Mouse (Mus musculus) embryonic facial prominence, embryonic 13.5 days (tissue): ENCODE data around the gene Ttll8. TPM values are rescaled to one million over a fixed set of nuclear protein-coding genes. Genes with fewer than 3 reads are reported as not detected.

Experiments
- ATAC-seq: fragments of 200-750 bp; cut with Nextera tagmentation; 2 replicates; pipeline ENCODE4 v1.8.0; 2017; ENCODE audit warnings: low read depth; ENCODE audit not compliant: insufficient number of reproducible peaks, insufficient read depth, low FRiP score, low TSS enrichment
- H3K27ac ChIP-seq: fragments of 300-500 bp; sonication (generic); 2 replicates; pipeline ENCODE4 v1.5.1; 2015; ENCODE audit warnings: moderate library complexity, mild to moderate bottlenecking, inconsistent platforms
- H3K27me3 ChIP-seq: fragments of 300-500 bp; sonication (generic); 2 replicates; pipeline ENCODE4 v1.6.1; 2015; ENCODE audit warnings: mild to moderate bottlenecking, inconsistent platforms
- H3K36me3 ChIP-seq: fragments of 300-500 bp; sonication (generic); 2 replicates; pipeline ENCODE4 v1.6.1; 2015; ENCODE audit warnings: mild to moderate bottlenecking, inconsistent platforms
- H3K4me1 ChIP-seq: fragments of 300-500 bp; sonication (generic); 2 replicates; pipeline ENCODE4 v1.6.1; 2015; ENCODE audit warnings: inconsistent platforms
- H3K4me2 ChIP-seq: fragments of 300-500 bp; sonication (generic); 2 replicates; pipeline ENCODE4 v1.6.1; 2015; ENCODE audit warnings: moderate library complexity, mild to moderate bottlenecking, inconsistent platforms
- H3K4me3 ChIP-seq: fragments of 300-500 bp; sonication (generic); 2 replicates; pipeline ENCODE4 v1.5.1; 2015; ENCODE audit warnings: mild to moderate bottlenecking, inconsistent platforms
- H3K9ac ChIP-seq: fragments of 300-500 bp; sonication (generic); 2 replicates; pipeline ENCODE4 v1.6.1; 2015; ENCODE audit warnings: mild to moderate bottlenecking, inconsistent platforms
- H3K9me3 ChIP-seq: fragments of 300-500 bp; sonication (generic); 2 replicates; pipeline ENCODE4 v1.6.1; 2016; ENCODE audit warnings: inconsistent platforms
- WGBS: fragments of 180-500 bp; shearing (Covaris S2); methylation state at CpG from one replicate; pipeline ENCODE4 v1.1.7; 2015; ENCODE audit warnings: mixed read lengths; 5-methylcytosine and 5-hydroxymethylcytosine counted together
- polyA plus RNA-seq: library from polyadenylated mRNA; unstranded; fragments of >200 nt; fragmentation: Nextera tagmentation; extraction: Ambion mirVana; gene quantifications from 2 replicates; pipeline ENCODE4 v1.2.1, GENCODE M21; 2015

Ttll8 gene
- polyA plus RNA-seq, 1 experiment from 2014 or later, result not detected

DNA sequence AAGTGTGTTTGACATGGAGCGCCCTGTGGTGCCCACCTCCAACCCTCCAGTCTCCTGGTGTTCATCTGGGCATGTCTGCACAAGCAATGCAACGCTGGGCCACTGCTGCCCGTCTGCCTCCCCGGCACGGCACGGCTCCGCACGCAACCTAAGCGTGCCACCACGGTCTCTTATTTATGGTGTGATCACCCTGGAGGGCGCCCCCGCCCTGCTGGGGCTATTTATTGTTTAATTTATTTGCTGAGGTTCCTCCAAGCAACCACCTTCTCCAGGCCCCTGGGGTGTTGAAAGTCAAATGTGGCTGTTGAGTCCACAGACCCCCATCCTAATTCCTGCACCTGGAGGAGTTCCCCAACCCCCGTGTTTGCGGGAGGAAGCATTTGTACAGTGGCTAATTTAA, 89.2 kb downstream of the Ttll8 start:
- Histone ChIP-seq H3K36me3 (peaks cover 34% of the 10 kb centered on the region), H3K27ac (0 out of 2 replicates have a peak overlapping the region, but pooled peaks have one; percentile 95), H3K4me2 (peak overlapping the region; percentile 93), H3K9me3 (no peaks in the 10 kb centered on the region), H3K27me3 (no peaks in the 10 kb centered on the region), H3K4me1 (peaks cover 50% of the 10 kb centered on the region), H3K4me3 (peak overlapping the region; percentile 81; the same call in 1 of the 2 replicates), H3K9ac (peak overlapping the region; percentile 87)
- 74% methylated on average over 14 of the region's 14 CpGs for WGBS
- ATAC-seq, result no peak

DNA sequence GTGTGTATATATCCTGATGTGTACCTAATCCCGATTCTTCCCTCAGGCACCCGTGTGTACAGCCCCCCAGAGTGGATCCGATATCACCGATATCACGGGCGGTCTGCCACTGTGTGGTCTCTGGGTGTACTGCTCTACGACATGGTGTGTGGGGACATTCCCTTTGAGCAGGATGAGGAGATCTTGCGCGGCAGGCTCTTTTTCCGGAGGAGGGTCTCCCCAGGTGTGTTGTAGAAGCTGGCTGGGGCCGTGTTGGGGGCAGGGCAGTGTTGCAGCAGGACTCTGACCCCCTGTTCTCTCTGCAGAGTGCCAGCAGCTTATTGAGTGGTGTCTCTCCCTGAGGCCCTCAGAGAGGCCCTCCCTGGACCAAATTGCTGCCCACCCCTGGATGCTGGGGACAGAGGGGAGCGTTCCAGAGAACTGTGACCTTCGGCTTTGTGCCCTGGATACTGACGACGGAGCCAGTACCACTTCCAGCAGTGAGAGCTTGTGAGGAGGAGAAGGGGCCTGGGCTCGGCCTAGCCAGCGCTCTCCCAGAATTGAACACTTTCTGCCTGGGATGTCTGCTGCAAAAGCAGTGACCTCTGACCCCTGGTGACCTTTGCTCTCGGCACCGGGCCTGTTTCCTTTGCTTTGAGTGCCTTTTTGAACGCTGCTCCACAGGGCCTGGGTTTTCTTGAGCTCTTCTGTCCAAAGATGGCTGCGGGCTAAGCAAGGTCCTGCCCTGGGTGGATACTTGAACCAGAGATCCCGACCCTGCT, 89.8 kb downstream of the Ttll8 start:
- Histone ChIP-seq H3K4me2 (peak overlapping the region; percentile 93), H3K36me3 (peaks cover 34% of the 10 kb centered on the region), H3K9me3 (no peaks in the 10 kb centered on the region), H3K9ac (peak overlapping the region; percentile 87), H3K27me3 (no peaks in the 10 kb centered on the region), H3K27ac (peak overlapping the region; percentile 95), H3K4me1 (peaks cover 50% of the 10 kb centered on the region), H3K4me3 (peak overlapping the region; percentile 81)
- 18% methylated on average over 22 of the region's 22 CpGs for WGBS
- ATAC-seq, result peak; percentile 8; the same call in 1 of the 2 replicates

- H3K27ac ChIP-seq, result peak overlapping the region; percentile 95
- WGBS, result under 1% methylated on average over 18 of the region's 39 CpGs
- H3K36me3 ChIP-seq, result peaks cover 34% of the 10 kb centered on the region
- H3K4me2 ChIP-seq, result peak overlapping the region; percentile 93
- peaks cover 50% of the 10 kb centered on the region for H3K4me1 ChIP-seq
- H3K4me3 ChIP-seq, result peak overlapping the region; percentile 81
- peak; percentile 76 for ATAC-seq
- no peaks in the 10 kb centered on the region for H3K27me3 ChIP-seq
- peak overlapping the region; percentile 87 for H3K9ac ChIP-seq
- H3K9me3 ChIP-seq, result no peaks in the 10 kb centered on the region
Measured at GRCm38 (mm10) chr15:88863695-88864231, 90.5 kb downstream of the Ttll8 start.

DNA sequence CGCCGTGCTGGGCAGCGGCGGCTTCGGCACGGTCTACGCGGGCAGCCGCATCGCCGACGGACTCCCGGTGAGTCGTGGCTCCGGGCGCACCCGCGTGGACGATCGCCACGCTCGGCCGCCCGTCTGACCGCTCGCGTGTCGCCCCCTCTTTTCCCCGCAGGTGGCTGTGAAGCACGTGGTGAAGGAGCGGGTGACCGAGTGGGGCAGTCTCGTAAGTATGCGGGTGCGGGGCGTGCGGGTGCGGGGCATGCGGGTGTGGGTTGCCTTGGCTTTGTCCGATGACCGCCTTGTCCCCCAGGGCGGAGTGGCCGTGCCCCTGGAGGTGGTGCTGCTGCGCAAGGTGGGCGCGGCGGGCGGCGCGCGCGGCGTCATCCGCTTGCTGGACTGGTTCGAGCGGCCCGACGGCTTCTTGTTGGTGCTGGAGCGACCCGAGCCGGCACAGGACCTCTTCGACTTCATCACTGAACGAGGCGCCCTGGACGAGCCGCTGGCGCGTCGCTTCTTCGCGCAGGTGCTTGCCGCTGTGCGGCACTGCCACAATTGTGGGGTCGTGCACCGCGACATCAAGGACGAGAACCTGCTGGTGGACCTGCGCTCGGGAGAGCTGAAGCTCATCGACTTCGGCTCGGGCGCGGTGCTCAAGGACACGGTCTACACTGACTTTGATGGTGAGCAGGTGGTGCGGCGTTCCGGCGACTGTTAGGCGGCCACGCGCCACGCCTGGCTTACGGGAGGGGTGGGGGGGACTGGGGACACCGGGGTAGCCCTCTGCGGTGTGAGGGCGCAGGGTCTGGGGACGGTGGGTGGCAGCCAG, 91.1 kb downstream of the Ttll8 start:
- under 1% methylated on average over 97 of the region's 98 CpGs for WGBS
- ATAC-seq, result no peak
- no peaks in the 10 kb centered on the region for H3K9me3 ChIP-seq
- H3K9ac ChIP-seq, result peak overlapping the region; percentile 87
- H3K4me3 ChIP-seq, result peak overlapping the region; percentile 81
- peaks cover 47% of the 10 kb centered on the region for H3K4me1 ChIP-seq
- peaks cover 32% of the 10 kb centered on the region for H3K36me3 ChIP-seq
- peak overlapping the region; percentile 95 for H3K27ac ChIP-seq
- no peaks in the 10 kb centered on the region for H3K27me3 ChIP-seq
- H3K4me2 ChIP-seq, result peak overlapping the region; percentile 93

DNA sequence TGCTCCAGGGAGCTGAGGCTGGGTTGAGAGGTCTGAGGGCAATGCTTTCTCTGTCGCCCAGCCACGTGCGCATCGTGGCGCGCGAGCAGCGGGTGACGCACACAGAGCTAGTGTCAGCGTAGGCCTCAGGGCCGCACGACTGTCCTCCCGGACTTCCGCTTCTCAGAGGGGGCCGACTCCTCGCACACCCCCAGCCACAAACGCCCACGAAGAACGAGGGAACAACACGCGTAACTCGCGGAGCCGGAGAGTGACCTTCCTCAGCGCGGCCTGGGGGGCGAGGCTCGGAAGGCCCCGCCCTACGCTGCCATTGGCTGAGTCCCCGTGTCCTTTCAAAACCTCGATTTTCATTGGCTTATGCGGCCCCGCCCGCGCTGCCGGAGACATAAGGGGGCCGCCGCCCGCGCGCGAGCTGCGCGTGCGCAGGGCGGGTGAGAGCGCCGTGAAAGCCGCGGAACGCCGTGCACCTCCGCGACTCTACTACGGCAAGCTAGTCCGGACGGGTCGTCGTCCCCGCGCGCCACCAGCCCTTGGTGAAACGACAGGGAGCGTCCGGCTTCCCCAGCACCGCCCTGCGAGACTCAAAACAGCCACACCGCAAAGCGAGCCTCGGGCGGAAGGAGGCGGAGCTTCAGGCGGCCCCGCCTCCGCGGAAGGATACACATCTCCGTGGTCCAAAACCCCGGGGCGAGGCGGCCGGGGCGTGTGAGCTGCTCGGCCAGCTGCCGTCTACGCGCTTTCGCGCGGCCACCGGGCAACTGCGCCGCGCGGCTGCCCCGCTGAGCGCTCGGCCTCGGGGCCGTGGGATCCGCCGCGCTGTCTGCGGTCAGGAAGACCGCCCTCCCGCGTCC, 92.2 kb downstream of the Ttll8 start, which contains the start of gene Pim3:
Gene Pim3 (plus strand): TSS at position 415 of the 851 bp plus-strand sequence.
- Histone ChIP-seq H3K9me3 (no peaks in the 10 kb centered on the region), H3K27ac (peak within 1 kb of the TSS; percentile 95), H3K36me3 (peaks cover 27% of the 10 kb centered on the region), H3K4me1 (peaks cover 36% of the 10 kb centered on the region), H3K27me3 (no peaks in the 10 kb centered on the region), H3K4me3 (peak within 1 kb of the TSS; percentile 81), H3K9ac (peak within 1 kb of the TSS; percentile 87), H3K4me2 (peak within 1 kb of the TSS; percentile 93)
- peak; percentile 82 for ATAC-seq
- under 1% methylated on average over 107 of the region's 107 CpGs for WGBS

DNA sequence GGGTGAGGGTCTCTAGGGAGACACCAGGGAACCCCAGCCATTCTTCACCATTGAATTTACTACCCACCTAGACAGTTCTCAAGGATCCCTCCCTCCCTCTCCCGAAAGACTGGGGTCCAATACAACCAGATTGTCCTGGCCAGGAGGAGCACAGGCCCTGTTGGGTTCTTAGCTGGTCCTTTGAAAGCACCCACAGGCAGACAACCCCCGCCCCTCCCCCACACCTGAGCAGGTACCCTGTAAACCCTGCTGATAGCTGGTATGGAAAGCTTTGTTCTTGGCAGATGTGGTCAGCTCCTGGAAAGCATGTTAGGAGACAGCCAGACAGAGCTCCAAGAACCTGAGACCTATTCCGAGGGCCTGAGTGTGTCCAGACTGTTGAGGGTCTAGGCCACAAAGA, 93.4 kb downstream of the Ttll8 start:
- H3K4me3 ChIP-seq, result no peak overlapping the region
- H3K9me3 ChIP-seq, result no peaks in the 10 kb centered on the region
- 88% methylated on average over 3 of the region's 3 CpGs for WGBS
- ATAC-seq, result no peak
- H3K4me2 ChIP-seq, result no peak overlapping the region
- no peak overlapping the region for H3K9ac ChIP-seq
- peaks cover 15% of the 10 kb centered on the region for H3K36me3 ChIP-seq
- H3K27ac ChIP-seq, result no peak overlapping the region
- H3K27me3 ChIP-seq, result no peaks in the 10 kb centered on the region
- peaks cover 29% of the 10 kb centered on the region for H3K4me1 ChIP-seq

DNA sequence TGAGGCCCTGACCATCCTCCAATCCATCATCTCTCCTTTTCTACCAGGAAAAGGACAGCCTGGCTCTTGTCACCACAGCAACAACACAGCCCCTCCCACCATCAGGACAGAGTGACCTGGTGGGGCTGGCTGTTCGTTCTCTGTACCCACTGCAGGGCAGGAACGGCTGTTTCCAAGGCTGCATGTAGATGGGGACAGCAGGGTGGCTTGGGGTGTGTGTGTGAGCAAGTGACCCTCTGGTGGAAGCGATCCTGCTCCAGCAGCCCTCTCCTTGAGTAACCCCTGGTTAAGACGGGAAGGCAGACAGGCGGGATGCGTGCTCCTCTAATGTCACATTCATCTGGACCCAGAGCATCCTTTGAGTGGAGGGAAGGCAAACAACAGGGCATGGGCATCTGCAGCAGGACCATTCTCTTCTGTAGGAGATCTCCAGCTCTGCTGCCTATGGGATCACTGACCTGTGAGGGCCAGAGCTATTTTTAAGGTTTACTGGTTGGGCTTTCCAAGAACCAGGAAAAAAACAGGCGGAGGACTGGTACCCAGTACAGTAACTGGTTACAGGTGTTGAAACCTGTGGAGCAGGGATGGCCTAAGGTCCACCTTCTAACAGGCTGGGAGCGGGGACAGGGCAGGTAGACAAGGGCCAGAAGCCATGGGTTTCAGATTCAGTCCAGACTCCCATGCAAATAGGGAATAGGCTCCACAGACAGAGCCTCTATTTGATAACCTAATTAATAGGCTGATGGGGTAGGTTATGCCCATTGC, 94.8 kb downstream of the Ttll8 start:
- ATAC-seq, result no peak
- Histone ChIP-seq H3K4me1 (peaks cover 32% of the 10 kb centered on the region), H3K36me3 (peaks cover 2% of the 10 kb centered on the region), H3K4me2 (no peak overlapping the region), H3K27ac (no peak overlapping the region), H3K9ac (no peak overlapping the region), H3K4me3 (no peak overlapping the region), H3K9me3 (no peaks in the 10 kb centered on the region), H3K27me3 (no peaks in the 10 kb centered on the region)
- 69% methylated on average over 8 of the region's 8 CpGs for WGBS

GRCm38 (mm10) chr15:88858707-88859106, 95.5 kb downstream of the Ttll8 start:
- WGBS, result 73% methylated on average over 2 of the region's 2 CpGs
- no peak overlapping the region for H3K27ac ChIP-seq
- no peak overlapping the region for H3K4me3 ChIP-seq
- ATAC-seq, result no peak
- H3K9ac ChIP-seq, result no peak overlapping the region
- H3K4me2 ChIP-seq, result no peak overlapping the region
- no peaks in the 10 kb centered on the region for H3K9me3 ChIP-seq
- peaks cover 31% of the 10 kb centered on the region for H3K4me1 ChIP-seq
- no peaks in the 10 kb centered on the region for H3K36me3 ChIP-seq
- no peaks in the 10 kb centered on the region for H3K27me3 ChIP-seq

DNA sequence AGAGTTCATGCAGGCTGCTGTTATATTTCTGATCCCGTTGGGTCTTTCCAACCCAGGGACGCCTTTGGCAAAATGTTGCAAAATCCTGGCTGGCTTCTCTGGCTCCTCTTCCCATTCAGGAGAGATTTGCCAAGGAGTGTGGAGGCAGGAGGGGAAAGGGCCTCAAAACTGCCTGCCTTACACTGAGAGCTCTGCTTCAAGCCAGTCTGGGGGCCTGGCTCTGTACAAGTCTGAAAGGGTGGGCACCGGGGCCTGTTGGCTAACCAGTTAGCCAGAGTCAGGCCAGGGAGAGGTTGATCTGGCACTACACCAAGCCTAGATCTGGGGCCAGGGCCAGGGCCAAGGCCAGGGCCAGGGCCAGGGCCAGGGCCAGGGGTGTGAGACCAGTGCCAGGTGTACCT, 96.1 kb downstream of the Ttll8 start:
- WGBS, result 84% methylated on average over 3 of the region's 3 CpGs
- Histone ChIP-seq H3K9ac (no peak overlapping the region), H3K9me3 (no peaks in the 10 kb centered on the region), H3K4me2 (no peak overlapping the region), H3K27ac (no peak overlapping the region), H3K27me3 (no peaks in the 10 kb centered on the region), H3K36me3 (no peaks in the 10 kb centered on the region), H3K4me1 (peaks cover 29% of the 10 kb centered on the region), H3K4me3 (no peak overlapping the region)
- ATAC-seq, result no peak

DNA sequence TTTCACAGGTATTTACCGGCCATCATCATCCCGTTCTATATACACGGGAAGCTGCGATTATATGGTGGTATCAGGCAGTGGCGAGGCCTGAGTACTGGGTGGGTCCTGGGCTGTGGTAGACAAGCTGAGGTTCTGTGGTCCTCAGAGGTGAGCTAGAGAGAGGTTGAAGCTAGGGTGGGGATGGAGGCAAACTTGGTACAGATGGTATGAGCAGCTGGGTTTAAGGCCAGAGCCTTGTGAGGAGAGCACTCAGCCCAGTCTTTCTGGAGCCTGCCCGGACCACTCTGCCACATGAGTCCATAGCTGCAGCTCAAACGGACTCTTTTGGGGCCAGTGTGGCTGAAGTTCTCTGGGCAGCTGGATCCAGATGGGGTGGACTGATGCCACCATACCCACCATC, 96.9 kb downstream of the Ttll8 start:
- 88% methylated on average over 7 of the region's 7 CpGs for WGBS
- Histone ChIP-seq H3K4me2 (no peak overlapping the region), H3K9me3 (no peaks in the 10 kb centered on the region), H3K27me3 (no peaks in the 10 kb centered on the region), H3K4me1 (peaks cover 27% of the 10 kb centered on the region), H3K4me3 (no peak overlapping the region), H3K27ac (no peak overlapping the region), H3K36me3 (no peaks in the 10 kb centered on the region), H3K9ac (no peak overlapping the region)
- no peak for ATAC-seq
